Mouse (Mus musculus): ENCODE data around the gene Rtkn2. TPM values are rescaled to one million over a fixed set of nuclear protein-coding genes. Genes with fewer than 3 reads are reported as not detected.

The Rtkn2 gene
- polyA plus RNA-seq (2012; rRNA removed): 0.05 TPM in 1 of 2 replicates, not detected in the other

- H3K27me3 ChIP-seq (replicated peaks; ENCODE audit: control insufficient read depth, insufficient read depth, low read length): no peaks in the 10 kb centered on the region
- H3K4me3 ChIP-seq (ENCODE audit: insufficient read depth, low read depth, low read length): peak within 1 kb of the TSS; percentile 52
- no peak within 1 kb of the TSS for H3K27ac ChIP-seq (ENCODE audit: insufficient read depth, low read depth, low read length)
- no peaks in the 10 kb centered on the region for H3K36me3 ChIP-seq (ENCODE audit: control insufficient read depth, insufficient read depth, low read length)
- no peaks in the 10 kb centered on the region for H3K4me1 ChIP-seq (ENCODE audit: control insufficient read depth, insufficient read depth, low read length)
- under 1% methylated on average over 57 of the region's 57 CpGs for WGBS
- TF ChIP-seq POLR2A (IDR thresholded peaks at IDR 0.05; ENCODE audit: low read depth, low read length) (no peak), CTCF (conservative IDR thresholded peaks at IDR 0.05; ENCODE audit: insufficient read depth, insufficient read length, low read depth, low read length) (no peak)
- DNase-seq: peak; percentile 85
Measured at GRCm38 (mm10) chr10:67979401-67980157, at the start of gene Rtkn2. TSS of gene Rtkn2 (plus strand) at chr10:67979570.

- no peak for DNase-seq
- TF ChIP-seq CTCF (conservative IDR thresholded peaks at IDR 0.05; ENCODE audit: insufficient read depth, insufficient read length, low read depth, low read length): no peak
- TF ChIP-seq POLR2A (IDR thresholded peaks at IDR 0.05; ENCODE audit: low read depth, low read length): no peak
- no peak overlapping the region for H3K27ac ChIP-seq (ENCODE audit: insufficient read depth, low read depth, low read length)
- H3K4me1 ChIP-seq (ENCODE audit: control insufficient read depth, insufficient read depth, low read length): no peaks in the 10 kb centered on the region
- no peaks in the 10 kb centered on the region for H3K36me3 ChIP-seq (ENCODE audit: control insufficient read depth, insufficient read depth, low read length)
- no peaks in the 10 kb centered on the region for H3K27me3 ChIP-seq (replicated peaks; ENCODE audit: control insufficient read depth, insufficient read depth, low read length)
- H3K4me3 ChIP-seq (ENCODE audit: insufficient read depth, low read depth, low read length): no peak overlapping the region
- WGBS: 83% methylated on average over 4 of the region's 4 CpGs
Measured at GRCm38 (mm10) chr10:67931328-67931727, 48.0 kb upstream of the Rtkn2 start.

- H3K36me3 ChIP-seq (ENCODE audit: control insufficient read depth, insufficient read depth, low read length): no peaks in the 10 kb centered on the region
- no peak overlapping the region for H3K4me3 ChIP-seq (ENCODE audit: insufficient read depth, low read depth, low read length)
- no peak for DNase-seq
- no peaks in the 10 kb centered on the region for H3K4me1 ChIP-seq (ENCODE audit: control insufficient read depth, insufficient read depth, low read length)
- no peaks in the 10 kb centered on the region for H3K27me3 ChIP-seq (replicated peaks; ENCODE audit: control insufficient read depth, insufficient read depth, low read length)
- no peak overlapping the region for H3K27ac ChIP-seq (ENCODE audit: insufficient read depth, low read depth, low read length)
- TF ChIP-seq CTCF (conservative IDR thresholded peaks at IDR 0.05; ENCODE audit: insufficient read depth, insufficient read length, low read depth, low read length) (no peak), POLR2A (IDR thresholded peaks at IDR 0.05; ENCODE audit: low read depth, low read length) (no peak)
- WGBS: 91% methylated on average over 11 of the region's 11 CpGs
Measured at GRCm38 (mm10) chr10:67932780-67933179, 46.6 kb upstream of the Rtkn2 start.

GRCm38 (mm10) chr10:67936944-67937343 lies 42.4 kb upstream of the Rtkn2 start:
- TF ChIP-seq POLR2A (IDR thresholded peaks at IDR 0.05; ENCODE audit: low read depth, low read length): no peak
- no peak for TF ChIP-seq CTCF (conservative IDR thresholded peaks at IDR 0.05; ENCODE audit: insufficient read depth, insufficient read length, low read depth, low read length)
- no peaks in the 10 kb centered on the region for H3K27me3 ChIP-seq (replicated peaks; ENCODE audit: control insufficient read depth, insufficient read depth, low read length)
- H3K27ac ChIP-seq (ENCODE audit: insufficient read depth, low read depth, low read length): no peak overlapping the region
- no peak overlapping the region for H3K4me3 ChIP-seq (ENCODE audit: insufficient read depth, low read depth, low read length)
- peak; percentile 1 for DNase-seq
- no peaks in the 10 kb centered on the region for H3K4me1 ChIP-seq (ENCODE audit: control insufficient read depth, insufficient read depth, low read length)
- WGBS: 66% methylated on average over 4 of the region's 4 CpGs
- H3K36me3 ChIP-seq (ENCODE audit: control insufficient read depth, insufficient read depth, low read length): no peaks in the 10 kb centered on the region

GRCm38 (mm10) chr10:67937775-67938174 lies 41.6 kb upstream of the Rtkn2 start:
- 90% methylated on average over 5 of the region's 5 CpGs for WGBS
- Histone ChIP-seq H3K27me3 (replicated peaks; ENCODE audit: control insufficient read depth, insufficient read depth, low read length) (no peaks in the 10 kb centered on the region), H3K4me3 (ENCODE audit: insufficient read depth, low read depth, low read length) (no peak overlapping the region), H3K27ac (ENCODE audit: insufficient read depth, low read depth, low read length) (no peak overlapping the region), H3K36me3 (ENCODE audit: control insufficient read depth, insufficient read depth, low read length) (no peaks in the 10 kb centered on the region), H3K4me1 (ENCODE audit: control insufficient read depth, insufficient read depth, low read length) (no peaks in the 10 kb centered on the region)
- no peak for DNase-seq
- TF ChIP-seq POLR2A (IDR thresholded peaks at IDR 0.05; ENCODE audit: low read depth, low read length): no peak

DNA sequence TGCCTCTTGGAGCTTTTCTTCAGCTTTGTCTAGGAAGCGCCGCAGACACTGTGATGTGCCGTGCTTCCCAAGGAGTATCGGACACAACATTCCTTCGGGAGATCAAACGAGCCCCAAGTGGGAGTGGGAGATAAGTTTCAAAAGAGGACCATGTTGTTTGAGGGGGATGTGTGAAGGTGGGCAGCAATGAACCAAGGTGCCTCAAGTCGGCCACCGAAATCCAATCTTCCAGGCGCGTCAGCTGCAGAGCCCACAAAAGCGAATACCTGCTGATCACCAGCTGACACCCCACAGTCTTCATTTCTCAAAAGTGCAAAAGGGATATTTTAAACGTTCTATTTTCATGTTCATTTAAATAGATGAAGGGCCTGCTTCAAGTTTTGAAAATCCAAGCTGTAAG lies 39.8 kb upstream of the Rtkn2 start:
- WGBS: 46% methylated on average over 12 of the region's 12 CpGs
- no peak for DNase-seq

DNA sequence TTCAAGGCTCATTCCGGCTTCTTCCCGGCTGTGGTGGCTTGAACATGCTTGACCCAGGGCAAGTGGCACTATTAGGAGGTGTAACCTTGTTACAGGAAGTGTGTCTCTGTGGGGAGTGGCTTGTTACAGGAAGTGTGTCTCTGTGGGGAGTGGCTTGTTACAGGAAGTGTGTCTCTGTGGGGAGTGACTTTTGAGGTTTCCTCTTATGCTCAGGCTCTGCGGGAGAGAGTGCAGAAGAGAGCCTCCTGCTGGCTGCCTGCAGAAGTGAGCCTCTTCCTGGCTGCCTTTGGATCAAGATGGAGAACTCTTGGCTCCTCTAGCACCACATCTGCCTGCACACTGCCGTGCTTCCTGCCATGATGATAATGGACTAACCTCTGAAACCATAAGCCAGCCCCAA lies 35.9 kb upstream of the Rtkn2 start:
- no peaks in the 10 kb centered on the region for H3K27me3 ChIP-seq (replicated peaks; ENCODE audit: control insufficient read depth, insufficient read depth, low read length)
- 90% methylated on average over 4 of the region's 4 CpGs for WGBS
- no peak overlapping the region for H3K4me3 ChIP-seq (ENCODE audit: insufficient read depth, low read depth, low read length)
- H3K27ac ChIP-seq (ENCODE audit: insufficient read depth, low read depth, low read length): no peak overlapping the region
- no peak for DNase-seq
- no peaks in the 10 kb centered on the region for H3K4me1 ChIP-seq (ENCODE audit: control insufficient read depth, insufficient read depth, low read length)
- H3K36me3 ChIP-seq (ENCODE audit: control insufficient read depth, insufficient read depth, low read length): no peaks in the 10 kb centered on the region
- no peak for TF ChIP-seq POLR2A (IDR thresholded peaks at IDR 0.05; ENCODE audit: low read depth, low read length)
- no peak for TF ChIP-seq CTCF (conservative IDR thresholded peaks at IDR 0.05; ENCODE audit: insufficient read depth, insufficient read length, low read depth, low read length)

More for the DNA sequence above, 39.8 kb upstream of the Rtkn2 start:
- Histone ChIP-seq H3K4me3 (ENCODE audit: insufficient read depth, low read depth, low read length) (no peak overlapping the region), H3K27ac (ENCODE audit: insufficient read depth, low read depth, low read length) (no peak overlapping the region), H3K4me1 (ENCODE audit: control insufficient read depth, insufficient read depth, low read length) (no peaks in the 10 kb centered on the region), H3K36me3 (ENCODE audit: control insufficient read depth, insufficient read depth, low read length) (no peaks in the 10 kb centered on the region), H3K27me3 (replicated peaks; ENCODE audit: control insufficient read depth, insufficient read depth, low read length) (no peaks in the 10 kb centered on the region)
- TF ChIP-seq POLR2A (IDR thresholded peaks at IDR 0.05; ENCODE audit: low read depth, low read length) (no peak), CTCF (conservative IDR thresholded peaks at IDR 0.05; ENCODE audit: insufficient read depth, insufficient read length, low read depth, low read length) (no peak)

All from kidney, adult 2 months (tissue).